Mouse (Mus musculus) heart, embryonic 11.5 days (tissue): Measurements from ENCODE around the gene Aldh1l2. TPM values are rescaled to one million over a fixed set of nuclear protein-coding genes. Genes with fewer than 3 reads are reported as not detected.

Experiments used
- ATAC-seq: fragments of 200-750 bp; cut with Nextera tagmentation; replicated peaks from 2 replicates; pipeline ENCODE4 v1.8.0; 2017; ENCODE audit warnings: moderate library complexity; ENCODE audit not compliant: insufficient number of reproducible peaks, low FRiP score, low TSS enrichment
- H3K27ac ChIP-seq: fragments of 300-500 bp; sonication (generic); 2 replicates; pipeline ENCODE4 v1.5.1; 2014; ENCODE audit warnings: mild to moderate bottlenecking, low read depth, low read length
- H3K27me3 ChIP-seq: fragments of 300-500 bp; sonication (generic); 2 replicates; pipeline ENCODE4 v1.6.1; 2014; ENCODE audit warnings: mild to moderate bottlenecking, low read length, mixed read lengths; ENCODE audit not compliant: control insufficient read depth, insufficient read depth
- H3K36me3 ChIP-seq: fragments of 300-500 bp; sonication (generic); 2 replicates; pipeline ENCODE4 v1.6.1; 2014; ENCODE audit warnings: mild to moderate bottlenecking, low read length, moderate library complexity, mixed read lengths; ENCODE audit not compliant: control insufficient read depth, insufficient read depth
- H3K4me1 ChIP-seq: fragments of 300-500 bp; sonication (generic); 2 replicates; pipeline ENCODE4 v1.6.1; 2014; ENCODE audit warnings: low read length; ENCODE audit not compliant: control insufficient read depth, insufficient read depth
- H3K4me2 ChIP-seq: fragments of 300-500 bp; sonication (generic); 2 replicates; pipeline ENCODE4 v1.6.1; 2014; ENCODE audit warnings: mild to moderate bottlenecking, moderate library complexity
- H3K4me3 ChIP-seq: fragments of 300-500 bp; sonication (generic); 2 replicates; pipeline ENCODE4 v1.5.1; 2014; ENCODE audit warnings: low read depth, low read length
- H3K9ac ChIP-seq: fragments of 300-500 bp; sonication (generic); 2 replicates; pipeline ENCODE4 v1.6.1; 2014; ENCODE audit warnings: mild to moderate bottlenecking, low read depth, low read length, moderate library complexity
- H3K9me3 ChIP-seq: fragments of 300-500 bp; sonication (generic); replicated peaks from 2 replicates; pipeline ENCODE4 v1.6.1; 2016; ENCODE audit warnings: low read length; ENCODE audit not compliant: control insufficient read depth
- WGBS: fragments of 180-500 bp; shearing (Covaris S2); extraction: QIAGEN DNeasy Blood & Tissue Kit; methylation state at CpG from one replicate; pipeline ENCODE4 v1.1.7; 2014; ENCODE audit not compliant: insufficient replicate concordance; 5-methylcytosine and 5-hydroxymethylcytosine counted together
- polyA plus RNA-seq: library from polyadenylated mRNA; unstranded; fragments of >200 nt; fragmentation: Nextera tagmentation; extraction: Ambion mirVana; gene quantifications from 2 replicates; pipeline ENCODE4 v1.2.1, GENCODE M21; 2014

The Aldh1l2 gene
- polyA plus RNA-seq, 1 experiment from 2014 or later: 8.0 TPM

DNA sequence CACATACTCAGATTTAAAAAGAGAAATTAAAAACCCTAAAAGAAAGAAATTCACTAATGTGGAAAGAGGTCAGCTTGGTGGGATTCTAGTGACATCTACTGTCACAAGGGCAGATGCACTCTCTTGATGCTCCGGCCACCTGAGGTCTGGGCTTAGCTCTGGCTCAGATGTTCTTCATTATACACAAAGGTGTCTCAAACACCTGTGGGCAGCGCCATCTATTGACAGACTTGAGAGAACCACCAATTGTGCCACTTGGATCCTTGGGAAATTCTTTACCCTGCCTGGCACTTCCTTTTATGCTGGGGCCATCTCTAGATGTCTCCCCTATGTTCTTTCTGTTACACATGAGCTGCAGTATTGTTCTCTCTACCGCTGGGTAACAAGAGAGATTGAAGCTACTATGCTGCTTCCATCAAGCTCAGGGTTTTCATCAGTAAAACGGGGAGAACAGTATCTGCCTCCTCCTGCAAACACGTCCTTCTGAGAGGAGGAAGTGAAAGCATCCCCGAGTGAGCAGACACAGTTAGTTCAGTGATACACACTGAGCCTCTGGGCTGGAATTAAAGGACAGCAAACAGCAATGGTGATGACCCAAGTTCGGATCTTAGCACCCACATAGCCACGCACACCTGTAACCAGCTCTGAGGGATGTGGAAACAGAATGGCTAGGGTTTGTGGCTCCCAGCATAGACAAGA, 24.8 kb downstream of the Aldh1l2 start:
- H3K9ac ChIP-seq: no peak overlapping the region
- H3K27ac ChIP-seq: no peak overlapping the region; the same call in 1 of the 2 replicates
- no peak for ATAC-seq
- no peak overlapping the region for H3K4me2 ChIP-seq
- 62% methylated on average over 8 of the region's 8 CpGs for WGBS
- no peaks in the 10 kb centered on the region for H3K9me3 ChIP-seq
- H3K27me3 ChIP-seq: no peaks in the 10 kb centered on the region
- no peak overlapping the region for H3K4me3 ChIP-seq
- H3K4me1 ChIP-seq: no peaks in the 10 kb centered on the region
- H3K36me3 ChIP-seq: peaks cover 4% of the 10 kb centered on the region; the same call in 1 of the 2 replicates

GRCm38 (mm10) chr10:83497321-83497720, 36.6 kb downstream of the Aldh1l2 start:
- Histone ChIP-seq H3K4me1 (no peaks in the 10 kb centered on the region), H3K4me2 (no peak overlapping the region), H3K9me3 (no peaks in the 10 kb centered on the region), H3K9ac (no peak overlapping the region), H3K36me3 (no peaks in the 10 kb centered on the region), H3K27me3 (no peaks in the 10 kb centered on the region), H3K4me3 (no peak overlapping the region), H3K27ac (no peak overlapping the region)
- no peak for ATAC-seq
- 83% methylated on average over 13 of the region's 13 CpGs for WGBS

DNA sequence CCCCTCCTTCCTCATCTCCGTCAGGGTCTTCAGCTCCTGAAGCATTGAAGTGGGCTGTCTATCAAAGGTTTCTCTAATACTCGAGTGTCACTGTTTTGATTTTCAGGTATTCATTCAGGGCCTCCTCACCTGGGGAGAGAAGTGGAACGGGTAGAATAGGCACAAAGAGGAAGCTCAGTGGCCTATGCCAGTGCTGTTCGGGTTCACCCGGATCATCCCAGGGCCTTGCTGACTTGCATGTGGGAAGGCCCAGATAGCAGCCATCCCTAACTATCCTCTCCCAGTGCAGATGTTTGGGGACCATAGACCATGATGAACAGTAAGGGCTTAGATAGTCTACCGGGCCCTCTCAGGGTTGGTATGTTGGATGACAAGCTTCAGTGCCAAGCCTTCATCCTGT, 43.4 kb downstream of the Aldh1l2 start:
- Histone ChIP-seq H3K4me1 (no peaks in the 10 kb centered on the region), H3K4me2 (no peak overlapping the region), H3K27ac (no peak overlapping the region), H3K9me3 (no peaks in the 10 kb centered on the region), H3K4me3 (no peak overlapping the region), H3K36me3 (no peaks in the 10 kb centered on the region), H3K27me3 (no peaks in the 10 kb centered on the region), H3K9ac (no peak overlapping the region)
- 82% methylated on average over 6 of the region's 6 CpGs for WGBS
- ATAC-seq: no peak

- H3K27me3 ChIP-seq: no peaks in the 10 kb centered on the region
- H3K27ac ChIP-seq: no peak overlapping the region
- no peaks in the 10 kb centered on the region for H3K9me3 ChIP-seq
- no peaks in the 10 kb centered on the region for H3K4me1 ChIP-seq
- ATAC-seq: no peak
- no peak overlapping the region for H3K9ac ChIP-seq
- no peak overlapping the region for H3K4me2 ChIP-seq
- no peaks in the 10 kb centered on the region for H3K36me3 ChIP-seq
- WGBS: 75% methylated on average over 5 of the region's 5 CpGs
- H3K4me3 ChIP-seq: no peak overlapping the region
These were observed 56.7 kb downstream of the Aldh1l2 start for GRCm38 (mm10) chr10:83477286-83477685.

DNA sequence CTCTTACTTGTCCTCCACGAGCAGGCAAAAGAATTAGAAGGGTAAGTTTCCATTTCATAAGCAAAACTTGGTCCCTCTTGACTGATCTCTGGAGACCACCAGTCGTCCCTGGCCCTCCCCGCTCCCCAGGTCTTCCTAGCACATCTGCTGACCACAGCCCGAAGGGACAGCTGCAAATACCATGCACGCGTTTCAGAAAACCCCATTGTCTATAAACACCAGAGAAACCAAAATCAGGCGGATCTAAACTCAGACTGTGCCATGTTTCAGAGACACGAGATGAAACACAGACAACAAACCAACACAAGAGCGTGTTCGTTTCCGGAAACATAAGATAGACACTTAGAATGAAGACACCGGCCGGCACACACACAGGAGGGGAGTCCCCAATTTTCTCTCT, 58.7 kb downstream of the Aldh1l2 start:
- no peaks in the 10 kb centered on the region for H3K36me3 ChIP-seq
- no peaks in the 10 kb centered on the region for H3K4me1 ChIP-seq
- H3K9me3 ChIP-seq: no peaks in the 10 kb centered on the region

GRCm38 (mm10) chr10:83457531-83457930, 76.4 kb downstream of the Aldh1l2 start:
- WGBS: 84% methylated on average over 3 of the region's 3 CpGs
- no peak overlapping the region for H3K27ac ChIP-seq
- no peak overlapping the region for H3K9ac ChIP-seq
- no peaks in the 10 kb centered on the region for H3K27me3 ChIP-seq
- no peak overlapping the region for H3K4me2 ChIP-seq
- H3K36me3 ChIP-seq: no peaks in the 10 kb centered on the region
- H3K4me1 ChIP-seq: no peaks in the 10 kb centered on the region
- ATAC-seq: no peak
- peaks cover 11% of the 10 kb centered on the region for H3K9me3 ChIP-seq
- no peak overlapping the region for H3K4me3 ChIP-seq

More for the DNA sequence above, 58.7 kb downstream of the Aldh1l2 start:
- H3K4me2 ChIP-seq: no peak overlapping the region
- no peak overlapping the region for H3K9ac ChIP-seq
- no peak overlapping the region for H3K27ac ChIP-seq
- no peaks in the 10 kb centered on the region for H3K27me3 ChIP-seq
- no peak overlapping the region for H3K4me3 ChIP-seq
- WGBS: 89% methylated on average over 13 of the region's 13 CpGs
- ATAC-seq: no peak

DNA sequence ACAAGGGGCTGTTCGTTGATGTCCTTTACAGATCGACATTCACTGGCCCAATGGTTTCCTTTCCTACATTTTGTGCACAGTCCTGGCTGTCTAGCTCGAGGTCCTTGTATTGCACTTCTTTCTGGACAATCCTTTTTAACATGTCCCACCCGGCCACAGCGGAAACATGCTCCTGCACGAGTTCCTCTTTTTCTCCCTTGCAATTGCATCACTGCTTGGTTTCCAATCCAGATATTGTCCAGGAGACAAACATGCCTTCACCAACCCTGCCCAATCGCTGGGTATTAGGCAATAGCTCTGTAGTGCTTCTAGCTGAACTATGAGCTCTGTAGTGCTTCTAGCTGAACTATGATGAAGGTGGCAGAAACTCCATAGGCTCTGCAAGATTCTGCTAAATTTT, 85.4 kb downstream of the Aldh1l2 start:
- Histone ChIP-seq H3K4me1 (no peaks in the 10 kb centered on the region), H3K4me2 (no peak overlapping the region)
- WGBS: 83% methylated on average over 7 of the region's 7 CpGs

More for the DNA sequence above, 85.4 kb downstream of the Aldh1l2 start:
- Histone ChIP-seq H3K27me3 (no peaks in the 10 kb centered on the region), H3K9ac (no peak overlapping the region), H3K27ac (no peak overlapping the region), H3K36me3 (no peaks in the 10 kb centered on the region), H3K4me3 (no peak overlapping the region), H3K9me3 (peaks cover 11% of the 10 kb centered on the region)
- ATAC-seq: no peak
